Mouse (Mus musculus) layer of hippocampus, adult 18-20 months (tissue): ENCODE measurements around the gene Smarcc2. TPM values are rescaled to one million over a fixed set of nuclear protein-coding genes. Genes with fewer than 3 reads are reported as not detected.
"Not testable (repeated sequence)": the region's sequence is repeated elsewhere in the genome, so short reads cannot be mapped to it uniquely, and the experiment has no call there.

ENCODE experiments used
- DNase-seq, 2 experiments: peaks; one replicate each; pipeline ENCODE4 v3.0.0; 2022; ENCODE audit warnings: low spot score in 2 of 2
- total RNA-seq, 2 experiments: library from RNA; stranded (reverse); gene quantifications; 2 replicates each; pipeline ENCODE4 v1.2.3; 2021

Gene Smarcc2
- total RNA-seq, 2 experiments from 2014 or later, result 242 to 261 TPM

DNA sequence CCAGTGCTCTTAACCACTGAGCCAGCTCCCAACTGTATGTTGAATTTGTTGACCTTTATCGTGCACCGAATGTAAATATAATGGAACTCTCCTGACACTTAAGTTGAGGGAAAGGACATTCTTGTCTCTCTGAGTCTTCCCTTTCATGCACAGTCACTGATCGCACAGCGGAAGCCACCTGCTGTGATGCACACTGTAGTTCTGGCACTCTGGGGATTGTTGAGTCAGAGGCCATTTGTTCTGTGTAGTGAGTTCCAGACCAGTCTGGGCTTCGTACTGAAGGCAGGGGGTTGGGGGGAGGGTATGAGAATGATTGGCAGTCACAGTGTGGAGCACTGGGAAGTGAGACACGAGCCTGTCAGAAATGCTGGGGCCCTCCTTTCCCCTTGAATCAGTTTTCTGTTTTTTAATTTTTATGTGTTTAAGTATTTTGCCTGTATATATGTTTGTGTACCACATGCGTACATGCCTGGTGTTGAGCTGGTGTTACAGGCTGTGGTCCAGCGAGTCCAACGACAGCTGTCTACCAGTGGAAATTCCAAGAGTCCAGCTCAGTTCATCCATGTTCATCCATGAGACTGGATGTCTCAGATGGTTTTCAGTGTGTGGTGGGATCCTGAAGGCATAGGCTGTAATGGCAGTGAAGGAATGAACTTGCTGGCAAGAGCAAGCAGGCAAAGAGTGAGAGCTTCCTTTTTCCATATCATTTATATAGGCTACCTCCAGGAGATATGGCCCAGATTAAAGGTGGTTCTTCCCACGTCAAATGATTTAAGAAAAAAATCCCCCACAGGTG lies 17.5 kb upstream of the Smarcc2 start:
- no peak for DNase-seq

DNA sequence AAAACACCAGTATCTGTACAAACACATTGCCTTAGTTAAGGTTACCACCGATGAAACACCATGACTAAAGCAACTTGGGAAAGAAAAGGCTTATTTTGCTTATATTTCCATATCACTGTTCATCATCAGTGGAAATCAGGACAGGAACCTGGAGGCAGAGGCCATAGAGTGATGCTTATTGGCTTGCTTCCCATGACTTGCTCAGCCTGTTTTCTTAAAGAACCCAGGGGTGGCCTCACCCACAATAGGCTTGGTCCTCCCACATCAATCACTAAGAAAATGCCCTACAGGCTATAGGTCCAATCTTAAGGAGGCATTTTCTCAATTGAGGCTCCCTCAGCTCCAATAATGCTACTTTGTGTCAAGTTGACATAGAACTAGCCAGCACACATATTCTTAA lies 16.3 kb upstream of the Smarcc2 start:
- no peak for DNase-seq

DNA sequence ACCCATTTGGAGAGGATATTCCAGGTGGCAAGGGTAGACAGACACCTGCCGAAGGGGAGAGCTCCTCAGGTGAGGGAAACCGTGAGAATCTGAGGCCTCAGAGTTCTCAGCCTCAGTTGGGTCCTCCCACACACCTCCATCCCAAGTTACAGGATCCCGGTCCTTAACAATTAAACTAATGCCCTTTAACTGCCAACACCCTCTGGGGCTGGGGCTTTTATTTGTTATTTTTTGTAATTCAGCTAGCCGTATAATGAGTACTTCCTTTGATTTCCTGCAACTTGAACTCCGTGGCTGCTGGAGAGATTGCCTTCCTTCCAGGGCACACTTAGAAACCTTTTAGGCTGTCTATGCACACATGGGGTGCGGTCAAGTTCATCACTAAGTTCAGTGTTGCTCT lies 14.7 kb upstream of the Smarcc2 start:
- DNase-seq, result no peak

DNA sequence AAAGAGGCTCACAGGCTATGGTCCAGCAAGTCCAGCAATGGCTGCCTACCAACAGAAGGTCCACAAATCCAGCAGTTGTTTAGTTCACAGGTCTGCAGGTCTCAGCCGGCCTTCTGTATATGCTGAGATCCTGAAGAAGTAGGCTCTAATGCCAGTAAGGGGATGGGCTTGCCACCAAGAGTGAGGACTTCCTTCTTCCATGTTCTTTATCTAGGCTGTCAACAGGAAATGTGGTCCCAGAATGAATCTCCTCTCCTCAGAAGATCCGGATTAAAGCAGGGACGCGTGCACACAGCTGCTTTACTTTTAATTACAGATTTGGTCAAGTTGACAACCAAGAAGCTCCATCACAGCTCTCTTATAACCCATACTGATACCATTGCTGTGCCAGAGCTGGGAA lies 13.6 kb upstream of the Smarcc2 start:
- DNase-seq, result no peak

DNA sequence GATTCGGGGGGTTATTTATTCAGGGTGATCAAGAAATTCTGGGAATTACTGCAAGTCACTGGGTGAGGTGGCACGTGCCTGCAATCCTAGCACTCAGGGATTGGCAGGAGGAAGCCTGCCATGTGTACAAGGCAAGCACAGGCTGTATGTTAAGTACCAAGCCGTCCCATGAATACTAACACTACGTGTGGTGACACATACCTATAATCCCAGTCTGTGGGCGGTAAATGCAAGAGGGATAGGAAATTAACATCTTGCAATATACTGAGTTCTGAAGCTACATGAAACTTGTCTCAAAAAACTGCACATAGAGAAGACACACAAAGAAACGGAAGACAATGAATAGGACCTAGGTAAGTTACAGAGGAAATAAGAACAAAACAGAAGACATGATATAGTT lies 8.0 kb upstream of the Smarcc2 start:
- no peak for DNase-seq

GRCm38 (mm10) chr10:128454471-128454870 lies 4.6 kb upstream of the Smarcc2 start:
- DNase-seq, result no peak

- DNase-seq, result peak in 1 of 2 experiments; percentile 76
Measured at GRCm38 (mm10) chr10:128455280-128455679, 3.8 kb upstream of the Smarcc2 start.

DNA sequence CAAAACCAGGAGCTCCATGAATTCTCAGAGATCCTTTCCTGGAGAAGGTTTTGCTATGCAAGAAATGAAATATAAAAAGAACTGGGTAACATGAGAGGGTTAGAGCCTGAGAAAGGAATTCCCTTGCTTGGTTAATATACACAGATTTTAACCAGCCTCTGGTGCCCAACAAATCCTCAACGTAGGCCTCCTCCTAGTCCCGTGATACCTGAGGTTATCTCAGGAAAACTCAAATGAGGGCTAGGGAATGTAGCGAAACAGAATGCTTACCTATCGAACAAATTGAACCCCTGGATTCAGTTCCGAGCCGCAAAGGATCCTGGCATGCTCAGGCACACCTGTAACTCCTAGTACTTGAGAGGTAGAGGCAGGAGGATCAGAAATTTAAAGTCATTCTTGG lies 1.4 kb upstream of the Smarcc2 start:
- no peak for DNase-seq

DNA sequence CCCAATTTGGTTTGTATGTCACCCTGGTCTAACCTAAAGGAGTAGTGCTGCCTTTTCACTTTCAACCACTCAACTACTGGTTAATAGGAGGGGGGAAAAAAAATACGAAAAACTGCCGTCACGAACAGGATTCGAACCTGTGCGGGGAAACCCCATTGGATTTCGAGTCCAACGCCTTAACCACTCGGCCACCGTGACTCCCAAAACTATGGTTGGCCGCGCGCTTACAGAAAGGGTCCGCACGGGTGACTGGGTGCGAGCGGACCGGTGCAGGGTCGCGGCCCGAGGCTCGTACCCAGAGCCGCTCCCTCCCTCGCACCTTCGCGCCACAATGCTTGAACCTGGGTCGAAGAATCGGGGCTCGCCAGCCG lies 715 bp upstream of the Smarcc2 start:
- peak; percentile 85 to 95 for DNase-seq

GRCm38 (mm10) chr10:128459409-128460269 lies 591 bp downstream of the Smarcc2 start:
- DNase-seq, result peak in 1 of 2 experiments; percentile 45

DNA sequence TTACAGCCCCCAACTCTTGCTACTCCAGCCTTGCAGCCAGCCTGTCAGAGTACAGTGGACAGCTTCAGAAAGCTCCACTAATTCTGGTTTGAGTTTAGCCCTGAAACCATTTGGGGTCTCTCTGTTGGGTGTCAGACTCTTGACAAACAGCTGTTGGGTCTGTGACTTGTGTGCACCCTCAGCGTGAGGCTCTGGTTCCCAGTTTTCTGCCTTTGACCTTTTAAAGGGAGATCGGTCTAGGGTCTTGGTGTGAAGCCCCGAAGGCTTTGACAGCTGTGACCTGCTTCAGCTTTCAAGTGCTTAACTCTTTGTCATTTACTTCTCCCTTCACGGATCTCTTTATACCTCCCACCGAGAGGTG lies 1.2 kb downstream of the Smarcc2 start:
- no peak for DNase-seq

DNA sequence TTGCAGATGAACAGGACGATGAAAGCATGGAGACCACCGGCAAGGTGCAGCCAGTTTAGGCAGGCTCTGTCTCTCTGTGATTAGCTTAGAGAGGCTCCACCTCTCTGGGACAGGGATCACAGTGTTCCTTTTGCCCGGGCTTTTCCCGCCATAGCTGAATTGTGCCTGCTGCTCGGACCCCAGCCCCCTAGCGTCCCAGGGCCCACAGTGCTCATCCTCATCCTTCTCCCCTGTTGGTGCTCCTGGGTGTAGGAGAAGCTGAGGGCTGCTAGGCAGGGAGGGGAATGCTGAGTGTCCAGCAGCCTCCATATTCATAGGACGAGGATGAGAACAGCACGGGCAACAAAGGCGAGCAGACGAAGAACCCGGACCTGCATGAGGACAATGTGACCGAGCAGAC lies 15.3 kb downstream of the Smarcc2 start:
- DNase-seq, result no peak

GRCm38 (mm10) chr10:128486370-128486769 lies 27.3 kb downstream of the Smarcc2 start:
- no peak for DNase-seq

GRCm38 (mm10) chr10:128487861-128488712 lies 29.0 kb downstream of the Smarcc2 start:
- no peak for DNase-seq

DNA sequence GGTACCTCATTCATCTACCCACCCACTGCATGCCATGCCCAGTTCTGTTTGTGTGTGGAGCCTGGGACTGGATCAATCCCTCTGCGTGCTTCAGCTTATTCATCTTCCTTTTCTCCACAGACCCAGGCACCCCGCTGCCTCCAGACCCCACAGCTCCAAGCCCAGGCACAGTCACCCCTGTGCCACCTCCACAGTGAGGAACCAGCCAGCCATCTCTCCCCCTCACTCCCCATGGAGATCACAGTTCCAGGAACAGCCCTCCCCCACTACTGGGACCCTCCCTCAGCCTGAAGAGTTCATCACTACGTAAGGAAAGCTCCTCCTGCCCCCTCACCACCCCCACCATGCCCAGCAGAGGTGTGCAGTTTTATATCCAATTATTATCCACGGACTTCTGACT lies 29.7 kb downstream of the Smarcc2 start:
- DNase-seq, result no peak

DNA sequence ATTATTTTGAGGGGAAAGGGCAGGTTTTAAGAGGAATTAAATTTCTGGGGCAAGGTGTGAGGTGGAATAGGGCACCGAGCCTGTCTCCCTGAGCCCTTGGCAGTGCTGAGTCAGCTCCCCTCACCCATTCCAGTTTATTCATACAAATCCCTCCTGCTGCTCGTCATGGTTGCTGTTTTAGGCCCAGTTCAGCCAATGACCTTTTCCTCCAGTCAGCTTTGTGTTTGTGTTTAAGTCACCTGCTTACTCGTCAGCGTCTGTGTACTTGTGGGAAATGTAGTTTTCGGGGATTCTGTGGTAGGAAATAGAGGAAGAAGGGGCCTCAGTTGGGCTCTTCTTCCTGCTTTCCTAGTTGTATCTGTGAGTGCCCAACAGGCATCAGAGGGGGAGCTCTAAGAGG lies 30.3 kb downstream of the Smarcc2 start:
- peak in 1 of 2 experiments; percentile 20 for DNase-seq

- no peak for DNase-seq
Measured at GRCm38 (mm10) chr10:128489785-128490184, 30.7 kb downstream of the Smarcc2 start.

GRCm38 (mm10) chr10:128490232-128490631 lies 31.2 kb downstream of the Smarcc2 start:
- peak in 1 of 2 experiments; percentile 52 for DNase-seq

DNA sequence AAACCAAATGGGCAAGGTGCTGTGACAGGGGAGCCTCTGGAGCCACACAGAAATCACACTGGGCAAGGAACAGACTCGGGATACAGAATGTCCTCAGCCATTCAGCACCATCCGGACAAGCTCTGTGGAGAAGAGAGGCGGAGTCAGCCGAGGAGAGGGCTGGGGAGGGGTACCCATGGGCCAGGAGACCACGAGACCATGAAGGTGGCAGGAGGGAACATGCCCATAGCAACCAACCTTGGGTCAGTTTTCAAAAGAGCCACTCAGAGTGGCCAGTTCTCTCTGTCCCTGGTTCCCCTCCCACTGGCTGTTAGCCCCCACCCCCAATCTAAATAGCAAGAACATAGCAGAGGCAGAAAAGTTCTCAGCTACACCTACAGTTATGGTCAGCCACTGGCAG lies 31.9 kb downstream of the Smarcc2 start:
- no peak for DNase-seq

DNA sequence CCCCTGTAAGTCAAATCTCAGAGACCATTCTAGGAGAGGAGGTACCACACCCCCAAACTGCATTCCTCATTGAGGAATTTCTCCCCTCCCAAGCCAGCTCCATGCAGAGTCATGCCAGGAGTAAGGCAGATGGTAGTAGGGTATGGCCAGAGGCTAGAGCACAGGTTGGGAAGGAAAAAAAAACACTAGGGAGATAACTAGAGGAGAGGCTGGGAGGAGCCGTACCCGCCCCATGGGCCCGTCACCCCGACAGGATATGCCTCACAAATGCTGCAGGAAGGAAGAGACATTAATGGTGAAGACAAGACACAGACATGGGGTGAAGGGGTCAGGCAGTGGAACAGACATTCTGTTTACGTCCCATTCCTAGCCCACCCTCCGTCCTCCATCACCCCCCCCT lies 32.4 kb downstream of the Smarcc2 start:
- DNase-seq, result peak in 1 of 2 experiments; percentile 23

DNA sequence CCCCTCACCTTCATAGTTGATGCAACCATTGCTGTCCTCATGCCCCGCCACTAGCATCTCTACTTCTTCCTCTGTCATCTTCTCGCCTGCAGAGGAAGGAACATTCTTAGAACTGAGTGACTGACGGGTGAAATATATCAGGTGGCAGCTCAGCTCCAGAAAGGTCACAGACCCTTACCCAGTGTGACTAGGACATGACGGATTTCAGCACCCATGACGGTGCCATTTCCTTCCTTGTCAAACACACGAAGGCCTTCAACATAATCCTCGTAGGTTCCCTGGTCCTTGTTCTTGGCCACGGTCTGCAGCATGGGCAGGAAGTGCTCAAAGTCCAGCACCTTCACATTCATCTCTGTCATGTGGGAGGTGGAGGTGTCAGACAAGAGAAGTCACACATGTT lies 33.0 kb downstream of the Smarcc2 start:
- not testable (repeated sequence) for DNase-seq
